Mouse (Mus musculus) MEL (cell line): ENCODE results near the gene Slc29a1.

ENCODE experiments used
- BHLHE40 ChIP-seq: IDR thresholded peaks from 2 replicates; pipeline ENCODE4 v1.6.1; 2012; ENCODE audit warnings: low read depth, mild to moderate bottlenecking, inconsistent platforms, low read length, improper control_type of control experiment, borderline replicate concordance
- CHD2 ChIP-seq: IDR thresholded peaks from 2 replicates; pipeline ENCODE4 v1.6.1; 2011; ENCODE audit warnings: low read length, improper control_type of control experiment
- CTCF ChIP-seq, 3 experiments: IDR thresholded peaks in 2 of 3; conservative IDR thresholded peaks in 1 of 3; 2 replicates each; pipeline ENCODE4 v1.5.1; 2011 to 2012; ENCODE audit warnings: low read length in 3 of 3, low read depth in 2 of 3, mild to moderate bottlenecking in 2 of 3, improper control_type of control experiment in 1 of 3, inconsistent platforms in 1 of 3, mixed read lengths in 1 of 3, moderate library complexity in 1 of 3; ENCODE audit not compliant: control insufficient read depth in 1 of 3, insufficient read depth in 1 of 3, poor library complexity in 1 of 3, severe bottlenecking in 1 of 3
- ETS1 ChIP-seq: IDR thresholded peaks from 2 replicates; pipeline ENCODE4 v1.6.1; 2012; ENCODE audit warnings: low read depth, mild to moderate bottlenecking, inconsistent platforms, low read length, improper control_type of control experiment, moderate library complexity
- MAX ChIP-seq: IDR thresholded peaks from 2 replicates; pipeline ENCODE4 v1.6.1; 2011; ENCODE audit warnings: low read length, improper control_type of control experiment
- MAZ ChIP-seq: IDR thresholded peaks from 2 replicates; pipeline ENCODE4 v1.6.1; 2012; ENCODE audit warnings: low read depth, mild to moderate bottlenecking, inconsistent platforms, low read length, improper control_type of control experiment
- POLR2A ChIP-seq, 2 experiments: IDR thresholded peaks; 2 replicates each; pipeline ENCODE4 v1.6.1; 2011 to 2012; ENCODE audit warnings: low read length in 2 of 2, mild to moderate bottlenecking in 2 of 2, control low read depth in 1 of 2, improper control_type of control experiment in 1 of 2, low read depth in 1 of 2, moderate library complexity in 1 of 2; ENCODE audit not compliant: control insufficient read depth in 1 of 2, insufficient read depth in 1 of 2, poor library complexity in 1 of 2
- RCOR1 ChIP-seq: IDR thresholded peaks from 2 replicates; pipeline ENCODE4 v1.6.1; 2012; ENCODE audit warnings: low read depth, mild to moderate bottlenecking, inconsistent platforms, low read length, improper control_type of control experiment
- TAL1 ChIP-seq: IDR thresholded peaks from 2 replicates; pipeline ENCODE4 v1.6.1; 2012; ENCODE audit warnings: mild to moderate bottlenecking, inconsistent platforms, low read length, moderate library complexity, mixed read lengths
- TBP ChIP-seq: IDR thresholded peaks from 2 replicates; pipeline ENCODE4 v1.8.0; 2011; ENCODE audit warnings: low read depth, low read length, improper control_type of control experiment
- USF2 ChIP-seq, 2 experiments: IDR thresholded peaks; 2 replicates each; pipeline ENCODE4 v1.6.1; 2011 to 2012; ENCODE audit warnings: improper control_type of control experiment in 2 of 2, low read length in 2 of 2, borderline replicate concordance in 1 of 2, inconsistent platforms in 1 of 2, low read depth in 1 of 2, mild to moderate bottlenecking in 1 of 2; ENCODE audit not compliant: insufficient read depth in 1 of 2
- ZC3H11A ChIP-seq: IDR thresholded peaks from 2 replicates; pipeline ENCODE4 v1.6.1; 2012; ENCODE audit warnings: low read depth, mild to moderate bottlenecking, inconsistent platforms, low read length, improper control_type of control experiment
- ZNF384 ChIP-seq: IDR thresholded peaks from 2 replicates; pipeline ENCODE4 v1.6.1; 2012; ENCODE audit warnings: low read depth, mild to moderate bottlenecking, inconsistent platforms, low read length, improper control_type of control experiment

DNA sequence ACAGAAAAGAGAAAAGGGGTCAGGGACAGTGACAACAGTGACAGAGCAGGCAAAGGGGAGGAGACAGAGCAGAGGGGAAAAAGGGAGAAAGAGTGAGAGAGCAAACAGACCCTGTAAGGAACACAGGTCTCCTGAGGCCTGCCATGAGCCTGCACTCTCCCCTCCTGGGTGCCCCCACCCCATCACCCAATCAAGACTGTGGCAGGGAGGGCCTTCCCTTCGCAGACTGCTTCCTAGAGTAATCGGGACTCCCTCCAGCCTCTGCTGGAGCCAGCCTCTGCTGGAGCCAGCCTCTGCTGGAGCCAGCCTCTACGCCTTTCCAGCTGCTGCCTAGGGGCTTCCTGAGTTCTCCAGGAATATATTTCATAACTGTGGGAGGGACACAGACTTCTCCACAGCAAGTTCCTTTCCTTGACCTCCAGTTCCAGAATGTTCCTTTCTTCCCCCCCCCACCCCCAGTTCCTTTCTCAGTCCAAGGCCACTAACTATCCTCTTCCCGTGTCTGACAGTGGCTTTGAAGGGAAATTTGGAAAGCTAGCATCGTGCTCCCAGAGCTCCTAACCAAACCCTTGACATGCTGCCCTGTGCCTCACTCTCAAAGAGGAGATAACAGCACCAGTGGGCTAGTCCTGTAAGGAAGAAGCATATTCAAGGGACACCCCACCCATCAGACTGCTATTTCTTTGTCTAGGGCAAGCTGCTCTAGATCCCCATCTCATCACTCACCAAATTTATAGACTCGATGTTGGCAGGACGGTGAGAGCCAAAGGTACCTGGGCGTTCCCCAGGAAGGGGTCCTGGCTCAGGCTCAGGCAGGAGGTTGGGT, 6.6 kb downstream of the Slc29a1 start:
- TF ChIP-seq MAZ (no peak), POLR2A (IDR thresholded peaks at IDR 0.05; ENCODE audit: control insufficient read depth in 1 of 2, insufficient read depth in 1 of 2, low read depth in 1 of 2, low read length in 2 of 2, poor library complexity in 1 of 2) (no peak), CTCF (IDR thresholded peaks at IDR 0.05 in 2 of 3, conservative IDR thresholded peaks at IDR 0.05 in 1 of 3; ENCODE audit: control insufficient read depth in 1 of 3, insufficient read depth in 1 of 3, low read depth in 2 of 3, low read length in 3 of 3, poor library complexity in 1 of 3, severe bottlenecking in 1 of 3) (no peak), CHD2 (no peak), MAX (no peak), ZNF384 (no peak), USF2 (IDR thresholded peaks at IDR 0.05; ENCODE audit: borderline replicate concordance in 1 of 2, insufficient read depth in 1 of 2, low read depth in 1 of 2, low read length in 2 of 2) (no peak), TBP (no peak), ETS1 (no peak), RCOR1 (no peak), ZC3H11A (no peak), BHLHE40 (no peak), TAL1 (no peak)
